Mouse (Mus musculus) erythroblast, embryonic 14.5 days (primary cell): ENCODE data around the gene Ces2f. TPM values are rescaled to one million over a fixed set of nuclear protein-coding genes. Genes with fewer than 3 reads are reported as not detected.
"Not testable (repeated sequence)": the region's sequence is repeated elsewhere in the genome, so short reads cannot be mapped to it uniquely, and the experiment has no call there.

Experiments used
- H3K27me3 ChIP-seq: 2 replicates; pipeline ENCODE4 v1.6.1; 2012; ENCODE audit warnings: inconsistent platforms; ENCODE audit not compliant: control insufficient read depth
- H3K36me3 ChIP-seq: 2 replicates; pipeline ENCODE4 v1.6.1; 2012; ENCODE audit warnings: mild to moderate bottlenecking, inconsistent platforms; ENCODE audit not compliant: control insufficient read depth
- H3K4me1 ChIP-seq: 2 replicates; pipeline ENCODE4 v1.6.1; 2012; ENCODE audit warnings: inconsistent platforms; ENCODE audit not compliant: control insufficient read depth
- H3K4me3 ChIP-seq: replicated peaks from 2 replicates; pipeline ENCODE3; 2012; ENCODE audit warnings: moderate library complexity, mild to moderate bottlenecking, inconsistent platforms
- H3K9me3 ChIP-seq: 2 replicates; pipeline ENCODE4 v1.6.1; 2012; ENCODE audit warnings: low read length, inconsistent platforms, mixed read lengths; ENCODE audit not compliant: control insufficient read depth
- GATA1 ChIP-seq: IDR thresholded peaks from 2 replicates; pipeline ENCODE4 v1.6.1; 2012; ENCODE audit warnings: low read length, inconsistent platforms, mixed read lengths
- TAL1 ChIP-seq: IDR thresholded peaks from 3 replicates; pipeline ENCODE4 v1.6.1; 2012; ENCODE audit warnings: low read length, inconsistent platforms, mixed read lengths
- polyA plus RNA-seq: library from polyadenylated mRNA; stranded (reverse); fragments of >175 nt; gene quantifications from 2 replicates; pipeline ENCODE4 v1.2.3, GENCODE M21; 2012

Gene Ces2f
- polyA plus RNA-seq: not detected in 2 replicates

DNA sequence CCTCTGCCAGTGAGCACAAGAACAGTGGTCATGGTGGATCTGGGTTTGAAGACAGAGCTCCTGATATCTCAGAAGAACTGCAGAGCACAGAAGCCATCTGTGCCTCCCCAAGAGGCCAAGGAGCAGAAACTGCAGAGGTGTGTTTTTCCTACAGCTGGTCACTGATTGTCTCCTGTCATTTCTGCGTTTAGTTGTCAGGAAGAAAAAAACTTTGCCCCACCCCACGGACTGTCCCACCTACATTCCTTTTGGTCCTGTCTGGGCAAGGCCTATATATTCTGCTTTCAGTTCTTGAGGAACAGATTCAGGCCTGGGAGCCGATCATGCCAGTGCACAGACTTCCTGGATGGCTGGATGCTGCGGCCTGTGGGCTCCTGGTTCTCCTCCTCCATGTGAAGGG lies at the start of gene Ces2f:
TSS of gene Ces2f (plus strand) at position 301 of the 400 bp plus-strand sequence.
- no peak for TF ChIP-seq GATA1
- TF ChIP-seq TAL1: no peak

DNA sequence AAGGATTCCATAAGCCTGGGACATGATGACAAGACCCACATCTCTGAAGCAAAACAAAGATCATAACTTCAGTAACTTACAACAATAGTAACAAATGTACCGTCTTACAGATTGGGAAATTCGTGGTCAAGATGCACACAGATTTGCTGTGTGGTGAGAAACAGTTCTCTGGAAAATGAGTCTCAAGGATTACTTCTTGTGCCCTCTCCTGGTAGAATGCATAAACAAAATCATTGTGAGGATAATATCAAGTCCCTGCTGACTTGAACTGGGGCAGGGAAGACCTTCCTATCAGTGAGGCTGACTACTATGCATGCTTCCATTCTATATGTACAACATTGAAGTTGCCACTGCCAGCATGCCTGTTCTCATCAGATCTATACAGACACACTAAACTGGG lies 45.4 kb upstream of the Ces2f start:
- Histone ChIP-seq H3K4me3 (no peak overlapping the region), H3K9me3 (no peaks in the 10 kb centered on the region), H3K27me3 (no peaks in the 10 kb centered on the region), H3K36me3 (no peaks in the 10 kb centered on the region), H3K4me1 (no peaks in the 10 kb centered on the region)
- TF ChIP-seq TAL1 (no peak), GATA1 (no peak)

More for the DNA sequence above, at the start of gene Ces2f:
- Histone ChIP-seq H3K27me3 (peaks cover 2% of the 10 kb centered on the region; the same call in 1 of the 2 replicates), H3K9me3 (no peaks in the 10 kb centered on the region), H3K36me3 (no peaks in the 10 kb centered on the region), H3K4me1 (peaks cover 10% of the 10 kb centered on the region), H3K4me3 (no peak within 1 kb of the TSS)

DNA sequence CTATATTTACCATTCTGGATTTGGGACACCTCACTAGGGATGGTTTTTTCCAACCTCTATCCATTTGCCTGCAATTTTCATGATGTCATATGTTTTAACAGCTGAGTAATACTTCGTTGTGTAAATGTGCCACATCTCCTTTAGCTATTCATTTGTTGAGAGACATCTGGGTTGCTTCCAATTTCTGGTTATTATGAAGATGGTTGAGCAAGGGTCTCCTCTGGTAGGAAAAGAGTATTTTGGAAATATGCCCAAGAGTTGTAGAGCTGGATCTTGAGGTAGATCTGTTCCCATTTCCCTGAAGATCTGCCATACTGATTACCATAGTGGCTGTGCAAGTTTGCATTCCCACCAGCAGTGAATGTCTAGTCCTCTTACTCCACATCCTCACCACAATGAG lies 40.0 kb upstream of the Ces2f start:
- Histone ChIP-seq H3K4me1 (no peaks in the 10 kb centered on the region), H3K36me3 (no peaks in the 10 kb centered on the region), H3K27me3 (no peaks in the 10 kb centered on the region), H3K4me3 (no peak overlapping the region), H3K9me3 (no peaks in the 10 kb centered on the region)
- TF ChIP-seq GATA1 (no peak), TAL1 (no peak)

DNA sequence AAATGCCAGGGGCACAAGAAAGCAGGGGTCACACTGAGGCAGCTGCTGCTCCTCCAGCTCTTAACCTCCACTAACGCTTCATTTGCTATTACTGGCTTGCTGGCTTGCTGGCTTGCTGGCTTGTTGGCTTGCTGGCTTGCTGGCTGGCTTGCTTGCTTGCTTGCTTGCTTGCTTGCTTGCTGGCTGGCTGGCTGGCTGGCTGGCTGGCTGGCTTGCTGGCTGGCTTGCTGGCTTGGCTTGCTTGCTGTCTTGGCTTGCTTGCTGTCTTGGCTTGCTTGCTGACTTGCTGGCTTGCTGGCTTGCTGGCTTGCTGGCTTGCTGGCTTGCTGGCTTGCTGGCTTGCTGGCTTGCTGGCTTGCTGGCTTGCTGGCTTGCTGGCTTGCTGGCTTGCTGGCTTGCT lies 38.1 kb upstream of the Ces2f start:
- not testable (repeated sequence) for H3K27me3 ChIP-seq, H3K36me3 ChIP-seq, H3K4me1 ChIP-seq, H3K4me3 ChIP-seq, H3K9me3 ChIP-seq

DNA sequence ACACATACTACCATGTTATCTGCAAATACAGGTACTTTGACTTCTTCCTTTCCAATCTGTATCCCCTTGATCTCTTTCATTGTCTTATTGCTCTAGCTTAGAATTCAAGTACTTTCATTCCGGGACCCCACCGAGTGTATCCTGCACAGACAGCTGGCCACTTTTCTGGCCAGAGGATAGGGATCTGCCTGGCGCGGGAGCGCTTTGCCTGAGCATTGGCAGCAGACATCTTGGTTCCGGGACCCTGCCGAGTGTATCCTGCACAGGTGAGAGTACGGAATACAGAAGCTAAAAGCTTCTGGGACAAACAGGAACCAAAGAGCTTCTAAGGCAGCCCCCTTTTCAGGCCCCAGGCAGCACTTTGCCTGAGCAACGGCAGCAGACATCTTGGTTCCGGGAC lies 37.5 kb upstream of the Ces2f start:
- H3K9me3 ChIP-seq, H3K36me3 ChIP-seq, H3K4me3 ChIP-seq, H3K4me1 ChIP-seq, H3K27me3 ChIP-seq: not testable (repeated sequence)

DNA sequence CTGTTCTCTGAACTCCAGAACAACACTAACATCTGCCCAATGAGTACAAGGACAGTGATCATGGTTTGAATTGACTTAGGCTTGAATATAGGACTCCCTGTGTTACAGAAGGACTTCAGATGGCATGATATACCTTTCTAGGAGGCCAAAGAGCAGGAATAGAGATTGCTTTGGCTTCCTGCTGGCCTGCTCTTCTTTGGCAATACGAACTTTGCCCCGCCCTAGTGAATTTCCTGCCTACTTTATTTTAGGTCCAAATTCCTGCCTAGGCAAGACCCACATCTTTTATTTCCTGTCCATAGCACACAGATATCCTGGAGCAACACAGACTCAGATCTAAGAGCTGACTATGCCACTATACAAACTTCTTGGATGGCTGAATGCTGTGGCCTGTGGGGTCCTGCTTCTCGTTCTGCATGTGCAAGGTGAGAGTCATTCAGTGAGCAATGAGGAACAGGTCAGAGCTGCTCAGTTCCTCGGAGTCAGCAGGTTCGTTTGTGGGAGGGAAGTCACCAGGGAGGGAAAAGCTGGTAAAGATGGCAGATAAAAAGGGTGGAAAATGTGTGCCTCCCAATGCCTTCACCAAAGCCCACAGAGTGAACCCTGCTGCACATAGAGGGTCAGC lies 21.1 kb upstream of the Ces2f start, which contains the start of gene Ces2e:
TSS of gene Ces2e (plus strand) at position 289 of the 625 bp plus-strand sequence.
- H3K4me3 ChIP-seq: no peak within 1 kb of the TSS
- no peaks in the 10 kb centered on the region; the same call in 1 of the 2 replicates for H3K27me3 ChIP-seq
- H3K36me3 ChIP-seq: no peaks in the 10 kb centered on the region
- H3K9me3 ChIP-seq: peaks cover 4% of the 10 kb centered on the region; the same call in 1 of the 2 replicates
- no peak for TF ChIP-seq TAL1
- TF ChIP-seq GATA1: no peak
- no peaks in the 10 kb centered on the region for H3K4me1 ChIP-seq

DNA sequence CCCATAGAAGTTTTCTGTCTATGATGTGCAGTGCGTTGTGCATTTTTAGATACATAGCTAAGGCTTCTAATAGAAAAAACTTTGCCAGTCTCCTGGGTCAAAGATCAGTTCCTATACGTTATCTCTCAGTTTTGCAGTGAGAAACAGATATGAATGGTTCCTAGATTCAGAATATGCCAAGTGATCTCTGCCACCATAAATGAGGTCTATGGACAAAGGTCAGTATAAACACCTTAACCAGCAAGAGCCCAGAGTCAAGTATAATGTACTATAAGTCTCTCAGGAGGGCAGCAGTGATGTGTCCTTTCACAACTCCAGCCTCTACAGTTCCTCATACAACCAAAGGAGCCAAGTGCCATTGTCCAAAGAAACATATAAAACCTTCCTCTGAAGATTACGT lies 19.9 kb upstream of the Ces2f start:
- Histone ChIP-seq H3K27me3 (no peaks in the 10 kb centered on the region; the same call in none of the 2 replicates), H3K4me1 (no peaks in the 10 kb centered on the region), H3K4me3 (no peak overlapping the region), H3K9me3 (no peaks in the 10 kb centered on the region), H3K36me3 (no peaks in the 10 kb centered on the region)
- no peak for TF ChIP-seq GATA1
- TF ChIP-seq TAL1: no peak

DNA sequence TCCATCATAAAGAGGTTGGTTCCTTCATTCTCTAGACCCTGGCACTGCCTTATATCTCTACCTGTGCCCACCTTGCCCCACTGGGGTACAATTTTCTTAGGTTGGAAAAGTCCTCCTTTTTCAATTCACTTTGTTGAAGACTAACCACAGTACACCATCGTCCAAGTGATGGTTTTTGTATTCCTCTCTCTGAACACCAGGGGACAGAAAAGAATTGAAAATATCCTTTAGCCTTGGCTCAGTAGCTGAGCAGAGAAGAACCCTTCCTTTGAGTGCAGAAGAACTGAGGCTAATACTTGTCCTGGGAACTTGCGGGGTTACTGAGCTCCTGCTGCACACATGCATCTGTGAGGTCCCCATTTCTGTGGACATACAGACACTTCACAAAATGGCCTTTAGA lies 2.5 kb upstream of the Ces2f start:
- Histone ChIP-seq H3K4me1 (peaks cover 7% of the 10 kb centered on the region), H3K27me3 (peaks cover 2% of the 10 kb centered on the region; the same call in 1 of the 2 replicates), H3K4me3 (no peak overlapping the region), H3K36me3 (no peaks in the 10 kb centered on the region), H3K9me3 (no peaks in the 10 kb centered on the region)
- TF ChIP-seq GATA1 (no peak), TAL1 (no peak)

DNA sequence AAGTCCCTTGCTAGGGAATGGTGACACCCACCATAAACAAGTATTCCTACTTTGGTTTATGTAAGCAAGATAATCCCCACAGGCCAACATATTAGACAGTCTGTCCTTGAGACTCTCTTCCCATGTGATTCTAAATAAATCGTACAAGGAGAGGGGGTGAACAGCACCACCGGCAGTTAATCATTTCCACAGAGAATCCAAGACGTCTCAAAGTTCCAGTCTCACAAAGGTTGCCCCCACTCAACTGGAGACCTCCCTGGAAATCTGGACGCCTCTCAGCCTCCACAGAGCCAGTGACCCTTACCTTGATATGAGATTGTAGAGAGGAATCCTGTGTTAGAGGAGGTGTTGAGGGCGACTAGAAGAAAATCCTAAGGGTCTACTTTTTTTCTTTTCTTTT lies 1.9 kb downstream of the Ces2f start:
- no peak for TF ChIP-seq TAL1
- no peak for TF ChIP-seq GATA1
- Histone ChIP-seq H3K4me1 (peaks cover 10% of the 10 kb centered on the region), H3K36me3 (no peaks in the 10 kb centered on the region), H3K9me3 (no peaks in the 10 kb centered on the region), H3K27me3 (peaks cover 2% of the 10 kb centered on the region; the same call in 1 of the 2 replicates), H3K4me3 (no peak overlapping the region)

DNA sequence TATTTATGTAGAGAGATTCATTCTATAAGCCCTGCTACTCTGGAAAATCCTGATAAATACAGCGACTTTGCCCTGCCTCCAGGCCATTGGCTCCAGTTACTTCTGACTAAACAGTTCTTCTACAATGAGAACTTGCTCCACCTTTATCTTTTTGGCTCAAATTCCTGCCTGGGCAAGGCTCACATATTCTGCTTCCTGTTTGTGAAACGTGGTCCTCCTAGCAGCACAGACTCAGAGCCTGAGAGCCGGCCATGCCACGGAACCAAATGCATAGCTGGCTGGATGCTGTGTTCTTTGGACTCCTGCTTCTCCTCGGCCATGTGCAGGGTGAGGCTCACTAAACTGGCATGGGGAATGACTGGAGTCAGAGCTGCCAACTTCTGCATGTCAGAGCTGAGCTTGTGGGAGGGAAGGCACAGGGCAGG lies 14.4 kb downstream of the Ces2f start, which contains the start of gene Ces2g:
TSS of gene Ces2g (plus strand) at position 182 of the 425 bp plus-strand sequence.
- Histone ChIP-seq H3K4me3 (peak within 1 kb of the TSS; percentile 76), H3K27me3 (no peaks in the 10 kb centered on the region), H3K4me1 (peaks cover 57% of the 10 kb centered on the region), H3K9me3 (no peaks in the 10 kb centered on the region), H3K36me3 (peaks cover 38% of the 10 kb centered on the region)
- TF ChIP-seq GATA1 (no peak), TAL1 (no peak)
